Mouse (Mus musculus): ENCODE measurements around the gene Glcci1. TPM values are rescaled to one million over a fixed set of nuclear protein-coding genes. Genes with fewer than 3 reads are reported as not detected.

The Glcci1 gene
- polyA plus RNA-seq, 1 experiment from 2014 or later: 10.6 TPM

- Histone ChIP-seq H3K36me3 (0 out of 2 replicates have a peak, but pooled peaks cover 3% of the 10 kb centered on the region), H3K4me3 (no peak overlapping the region), H3K4me1 (no peaks in the 10 kb centered on the region), H3K27ac (no peak overlapping the region), H3K9ac (no peak overlapping the region), H3K4me2 (no peak overlapping the region), H3K9me3 (no peaks in the 10 kb centered on the region), H3K27me3 (no peaks in the 10 kb centered on the region)
- 88% methylated on average over 3 of the region's 3 CpGs for WGBS
- ATAC-seq (ENCODE audit: borderline replicate concordance, extremely low read depth, low FRiP score, low TSS enrichment): no peak
These were observed 74.5 kb downstream of the Glcci1 start for GRCm38 (mm10) chr6:8583892-8584291.

DNA sequence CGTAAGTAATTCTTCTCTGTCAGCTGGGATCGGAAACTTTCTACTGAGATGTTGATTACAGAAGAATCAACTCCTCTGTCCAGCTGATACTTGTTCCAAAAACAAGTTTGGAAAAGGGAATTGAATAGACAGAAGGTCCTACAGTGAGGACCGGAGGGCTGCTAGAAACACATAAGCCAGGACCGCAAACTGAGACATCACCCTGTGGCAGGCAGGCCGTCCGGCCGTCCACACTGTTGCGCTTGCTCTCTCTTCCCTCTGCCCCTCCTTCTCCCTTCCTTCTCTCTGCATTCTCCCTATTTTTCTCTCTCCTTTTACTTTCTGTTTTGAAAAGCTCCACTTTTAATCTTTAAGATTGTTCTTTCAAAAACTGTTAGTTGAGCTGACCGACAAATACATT is 82.3 kb downstream of the Glcci1 start:
- ATAC-seq (ENCODE audit: borderline replicate concordance, extremely low read depth, low FRiP score, low TSS enrichment): no peak
- Histone ChIP-seq H3K27ac (no peak overlapping the region), H3K9me3 (no peaks in the 10 kb centered on the region), H3K36me3 (no peaks in the 10 kb centered on the region), H3K27me3 (no peaks in the 10 kb centered on the region), H3K4me3 (no peak overlapping the region), H3K9ac (no peak overlapping the region), H3K4me2 (no peak overlapping the region), H3K4me1 (no peaks in the 10 kb centered on the region)
- WGBS: 84% methylated on average over 9 of the region's 9 CpGs

- no peaks in the 10 kb centered on the region for H3K36me3 ChIP-seq
- no peaks in the 10 kb centered on the region for H3K27me3 ChIP-seq
- no peak overlapping the region for H3K9ac ChIP-seq
- H3K4me3 ChIP-seq: no peak overlapping the region
- no peak for ATAC-seq (ENCODE audit: borderline replicate concordance, extremely low read depth, low FRiP score, low TSS enrichment)
- 55% methylated on average over 2 of the region's 2 CpGs for WGBS
- H3K9me3 ChIP-seq: no peaks in the 10 kb centered on the region
- H3K4me1 ChIP-seq: no peaks in the 10 kb centered on the region
- no peak overlapping the region for H3K4me2 ChIP-seq
- no peak overlapping the region for H3K27ac ChIP-seq
These were observed 108.0 kb downstream of the Glcci1 start for GRCm38 (mm10) chr6:8617369-8617768.

GRCm38 (mm10) chr6:8619582-8620350 is 110.4 kb downstream of the Glcci1 start:
- no peaks in the 10 kb centered on the region for H3K27me3 ChIP-seq
- no peak overlapping the region for H3K4me3 ChIP-seq
- H3K36me3 ChIP-seq: no peaks in the 10 kb centered on the region
- no peaks in the 10 kb centered on the region for H3K4me1 ChIP-seq
- no peak overlapping the region for H3K4me2 ChIP-seq
- H3K9me3 ChIP-seq: no peaks in the 10 kb centered on the region
- 63% methylated on average over 4 of the region's 4 CpGs for WGBS
- no peak overlapping the region for H3K27ac ChIP-seq
- ATAC-seq (ENCODE audit: borderline replicate concordance, extremely low read depth, low FRiP score, low TSS enrichment): no peak
- no peak overlapping the region for H3K9ac ChIP-seq

DNA sequence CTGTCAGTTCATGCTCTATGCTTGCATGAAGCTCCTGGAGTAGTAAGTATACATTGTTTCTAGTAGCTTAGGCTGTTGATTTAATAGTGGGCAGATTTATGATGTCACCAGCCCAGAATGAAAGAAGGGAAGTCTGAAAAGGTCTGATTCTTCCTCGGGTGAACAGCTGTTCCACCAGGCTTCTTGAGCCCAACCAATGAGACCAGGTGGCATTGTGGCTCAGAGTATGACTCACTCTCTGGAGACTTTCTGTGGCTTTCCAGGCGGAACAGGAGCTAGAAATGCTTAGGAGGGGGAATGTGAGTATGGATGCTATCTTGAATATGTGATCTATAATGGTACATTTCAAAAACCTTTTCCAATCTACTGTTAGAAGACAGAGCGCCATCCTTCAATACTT is 113.6 kb downstream of the Glcci1 start:
- Histone ChIP-seq H3K4me1 (no peaks in the 10 kb centered on the region), H3K27me3 (no peaks in the 10 kb centered on the region), H3K27ac (no peak overlapping the region), H3K4me2 (no peak overlapping the region), H3K4me3 (no peak overlapping the region), H3K9me3 (no peaks in the 10 kb centered on the region), H3K36me3 (no peaks in the 10 kb centered on the region), H3K9ac (no peak overlapping the region)
- 67% methylated on average over 3 of the region's 3 CpGs for WGBS
- no peak for ATAC-seq (ENCODE audit: borderline replicate concordance, extremely low read depth, low FRiP score, low TSS enrichment)

GRCm38 (mm10) chr6:8628226-8628625 is 118.8 kb downstream of the Glcci1 start:
- 88% methylated on average over 8 of the region's 8 CpGs for WGBS

GRCm38 (mm10) chr6:8628715-8629267 is 119.4 kb downstream of the Glcci1 start:
- H3K9ac ChIP-seq: no peak overlapping the region
- no peak overlapping the region for H3K27ac ChIP-seq
- WGBS: 80% methylated on average over 7 of the region's 7 CpGs
- H3K4me3 ChIP-seq: no peak overlapping the region
- no peaks in the 10 kb centered on the region for H3K9me3 ChIP-seq
- no peak overlapping the region for H3K4me2 ChIP-seq
- ATAC-seq (ENCODE audit: borderline replicate concordance, extremely low read depth, low FRiP score, low TSS enrichment): no peak
- no peaks in the 10 kb centered on the region for H3K4me1 ChIP-seq
- no peaks in the 10 kb centered on the region for H3K27me3 ChIP-seq
- no peaks in the 10 kb centered on the region for H3K36me3 ChIP-seq

More at GRCm38 (mm10) chr6:8628226-8628625, 118.8 kb downstream of the Glcci1 start:
- H3K36me3 ChIP-seq: no peaks in the 10 kb centered on the region
- no peaks in the 10 kb centered on the region for H3K27me3 ChIP-seq
- H3K4me1 ChIP-seq: no peaks in the 10 kb centered on the region
- no peak overlapping the region for H3K4me3 ChIP-seq
- no peaks in the 10 kb centered on the region for H3K9me3 ChIP-seq
- no peak overlapping the region for H3K9ac ChIP-seq
- H3K4me2 ChIP-seq: no peak overlapping the region
- no peak overlapping the region for H3K27ac ChIP-seq
- ATAC-seq (ENCODE audit: borderline replicate concordance, extremely low read depth, low FRiP score, low TSS enrichment): no peak

DNA sequence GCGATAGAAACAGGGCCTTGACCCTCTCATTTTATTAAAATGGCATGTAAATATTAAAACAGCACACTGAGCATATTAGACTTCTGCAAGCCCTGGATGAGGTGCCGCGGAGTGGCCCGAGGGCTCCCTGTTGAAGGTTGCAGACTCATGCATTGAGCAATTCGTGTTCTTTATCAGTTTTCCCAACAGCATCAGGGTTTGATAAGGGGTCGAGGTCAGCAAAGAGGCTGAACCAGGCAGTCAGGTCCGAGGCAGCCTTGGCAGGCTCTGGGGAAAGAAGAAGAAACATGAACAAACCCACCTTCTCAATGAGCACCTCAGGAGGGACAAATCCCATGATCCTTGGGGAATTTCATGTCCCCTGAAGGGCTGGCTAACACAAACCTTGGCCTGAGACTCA is 121.1 kb downstream of the Glcci1 start:
- Histone ChIP-seq H3K4me2 (no peak overlapping the region), H3K4me1 (no peaks in the 10 kb centered on the region), H3K36me3 (no peaks in the 10 kb centered on the region), H3K27ac (no peak overlapping the region), H3K27me3 (no peaks in the 10 kb centered on the region), H3K4me3 (no peak overlapping the region), H3K9me3 (no peaks in the 10 kb centered on the region), H3K9ac (no peak overlapping the region)
- no peak for ATAC-seq (ENCODE audit: borderline replicate concordance, extremely low read depth, low FRiP score, low TSS enrichment)
- 70% methylated on average over 7 of the region's 7 CpGs for WGBS

DNA sequence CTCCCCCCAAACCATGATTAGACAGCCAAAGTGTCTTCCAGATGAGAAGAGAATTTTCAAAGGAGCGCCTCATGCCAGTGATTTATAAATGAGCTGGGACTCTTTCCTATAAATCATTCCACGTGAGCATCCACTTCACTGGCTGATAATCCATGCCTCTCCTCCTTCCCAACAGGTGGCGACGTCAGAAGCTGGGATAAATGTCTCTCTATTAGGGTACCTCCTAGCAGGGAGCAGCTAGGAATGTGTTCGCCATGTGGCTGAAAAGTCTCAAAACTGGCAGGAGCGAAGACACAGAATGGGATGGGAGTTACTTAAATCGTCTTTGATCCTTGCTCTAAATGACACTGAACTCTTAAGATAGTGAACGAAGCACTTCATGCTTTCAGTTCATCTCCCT is 122.0 kb downstream of the Glcci1 start:
- 80% methylated on average over 8 of the region's 8 CpGs for WGBS
- no peak overlapping the region for H3K4me2 ChIP-seq
- no peak overlapping the region for H3K27ac ChIP-seq
- H3K9me3 ChIP-seq: no peaks in the 10 kb centered on the region
- no peak for ATAC-seq (ENCODE audit: borderline replicate concordance, extremely low read depth, low FRiP score, low TSS enrichment)
- H3K36me3 ChIP-seq: 0 out of 2 replicates have a peak, but pooled peaks cover under 1% of the 10 kb centered on the region
- H3K9ac ChIP-seq: no peak overlapping the region
- no peaks in the 10 kb centered on the region for H3K27me3 ChIP-seq
- H3K4me3 ChIP-seq: no peak overlapping the region
- no peaks in the 10 kb centered on the region for H3K4me1 ChIP-seq

GRCm38 (mm10) chr6:8631986-8632632 is 122.7 kb downstream of the Glcci1 start:
- Histone ChIP-seq H3K4me3 (no peak overlapping the region), H3K36me3 (0 out of 2 replicates have a peak, but pooled peaks cover 3% of the 10 kb centered on the region), H3K9me3 (no peaks in the 10 kb centered on the region), H3K4me2 (no peak overlapping the region), H3K27me3 (no peaks in the 10 kb centered on the region), H3K9ac (no peak overlapping the region), H3K4me1 (no peaks in the 10 kb centered on the region), H3K27ac (no peak overlapping the region)
- no peak for ATAC-seq (ENCODE audit: borderline replicate concordance, extremely low read depth, low FRiP score, low TSS enrichment)
- 46% methylated on average over 5 of the region's 5 CpGs for WGBS

DNA sequence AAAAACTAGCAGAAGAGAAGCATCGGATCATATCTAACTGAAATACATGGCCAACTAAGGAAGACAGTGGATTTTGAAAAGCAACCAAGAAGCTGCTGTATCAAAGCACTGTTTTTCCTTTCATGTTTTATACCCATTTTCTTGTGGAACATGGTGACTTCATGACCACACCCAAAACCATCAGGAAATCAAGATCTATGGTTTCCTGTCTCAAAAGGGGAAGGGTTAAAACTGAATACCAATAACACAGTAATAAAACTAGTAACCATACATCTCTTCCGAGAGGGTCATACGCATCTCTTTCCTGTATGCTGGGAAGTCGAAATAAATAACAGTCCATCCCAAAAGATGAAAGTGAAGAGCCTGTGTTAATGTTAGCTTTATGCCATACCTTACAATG is 123.3 kb downstream of the Glcci1 start:
- Histone ChIP-seq H3K9me3 (no peaks in the 10 kb centered on the region), H3K9ac (no peak overlapping the region), H3K27ac (no peak overlapping the region), H3K4me1 (no peaks in the 10 kb centered on the region), H3K27me3 (no peaks in the 10 kb centered on the region), H3K4me3 (no peak overlapping the region), H3K36me3 (0 out of 2 replicates have a peak, but pooled peaks cover 3% of the 10 kb centered on the region), H3K4me2 (no peak overlapping the region)
- no peak for ATAC-seq (ENCODE audit: borderline replicate concordance, extremely low read depth, low FRiP score, low TSS enrichment)
- WGBS: 84% methylated on average over 4 of the region's 4 CpGs

DNA sequence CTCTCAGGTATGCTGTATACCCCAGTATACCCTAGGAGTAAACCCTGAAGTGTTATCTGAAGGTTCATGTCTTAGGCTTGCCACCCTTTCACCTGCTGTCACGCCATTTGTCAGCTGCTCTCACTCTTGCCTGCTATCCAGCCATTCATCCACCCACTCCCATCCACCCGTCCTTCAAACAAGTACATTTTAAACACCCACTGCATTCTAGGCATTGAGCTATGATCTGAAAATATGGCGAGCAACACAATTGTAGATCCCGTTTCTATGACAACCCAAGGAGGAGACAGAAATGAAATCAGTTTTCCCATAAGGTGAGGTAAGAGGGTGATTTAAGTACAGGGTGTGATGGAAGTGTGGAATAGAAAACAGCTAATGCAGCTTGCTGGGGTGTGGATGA is 128.7 kb downstream of the Glcci1 start:
- Histone ChIP-seq H3K27me3 (no peaks in the 10 kb centered on the region), H3K4me2 (no peak overlapping the region), H3K9me3 (no peaks in the 10 kb centered on the region), H3K27ac (no peak overlapping the region), H3K36me3 (0 out of 2 replicates have a peak, but pooled peaks cover 3% of the 10 kb centered on the region), H3K9ac (no peak overlapping the region), H3K4me3 (no peak overlapping the region), H3K4me1 (no peaks in the 10 kb centered on the region)
- no peak for ATAC-seq (ENCODE audit: borderline replicate concordance, extremely low read depth, low FRiP score, low TSS enrichment)
- 86% methylated on average over 4 of the region's 4 CpGs for WGBS

All from lung, embryonic 15.5 days (tissue).